Mouse (Mus musculus): Measurements from ENCODE around the gene Urm1.

- TF ChIP-seq POLR2A (IDR thresholded peaks at IDR 0.05; ENCODE audit: extremely low read depth, insufficient read depth, low read length) (no peak), CTCF (IDR thresholded peaks at IDR 0.05; ENCODE audit: low read depth, low read length) (no peak)
Observed at GRCm38 (mm10) chr2:29843231-29844105, 23.6 kb downstream of the Urm1 start.

All from liver, adult 2 months (tissue).